Mouse (Mus musculus): Measurements from ENCODE around the gene Olfr350. TPM values are rescaled to one million over a fixed set of nuclear protein-coding genes. Genes with fewer than 3 reads are reported as not detected.

The Olfr350 gene
- polyA plus RNA-seq (2016; fragmentation: Nextera tagmentation; extraction: Ambion mirVana), result not detected in 2 replicates

- no peak for DNase-seq (ENCODE audit: low spot score)
- Histone ChIP-seq H3K27me3 (ENCODE audit: insufficient read depth, poor library complexity, severe bottlenecking) (no peaks in the 10 kb centered on the region), H3K4me1 (replicated peaks) (no peaks in the 10 kb centered on the region), H3K36me3 (no peaks in the 10 kb centered on the region), H3K4me3 (no peak within 1 kb of the TSS), H3K9me3 (peaks cover 51% of the 10 kb centered on the region), H3K27ac (no peak within 1 kb of the TSS)
- WGBS, result 89% methylated on average over 1 of the region's 1 CpGs
These were observed at the start of gene Olfr350 for GRCm38 (mm10) chr2:36846010-36846409. Gene Olfr350, plus strand, starts transcription at chr2:36846310.

- H3K4me3 ChIP-seq, result no peak within 1 kb of the TSS
- H3K4me1 ChIP-seq (replicated peaks), result no peaks in the 10 kb centered on the region
- H3K36me3 ChIP-seq, result no peaks in the 10 kb centered on the region
- peaks cover 49% of the 10 kb centered on the region for H3K9me3 ChIP-seq
- WGBS, result 85% methylated on average over 1 of the region's 1 CpGs
- H3K27me3 ChIP-seq (ENCODE audit: insufficient read depth, poor library complexity, severe bottlenecking), result no peaks in the 10 kb centered on the region
- no peak within 1 kb of the TSS for H3K27ac ChIP-seq
- DNase-seq (ENCODE audit: low spot score), result no peak
These were observed 29.2 kb upstream of the Olfr350 start, which contains the start of gene Olfr3 for GRCm38 (mm10) chr2:36816932-36817331. Gene Olfr3, minus strand, starts transcription at chr2:36817032.

- Histone ChIP-seq H3K4me1 (replicated peaks) (no peaks in the 10 kb centered on the region), H3K4me3 (no peak within 1 kb of the TSS), H3K36me3 (no peaks in the 10 kb centered on the region), H3K27ac (no peak within 1 kb of the TSS), H3K9me3 (peaks cover 38% of the 10 kb centered on the region), H3K27me3 (ENCODE audit: insufficient read depth, poor library complexity, severe bottlenecking) (no peaks in the 10 kb centered on the region)
- DNase-seq (ENCODE audit: low spot score), result no peak
- WGBS, result 83% methylated on average over 1 of the region's 1 CpGs
These were observed 16.4 kb downstream of the Olfr350 start, which contains the start of gene Olfr351 for GRCm38 (mm10) chr2:36862560-36862959. Gene Olfr351, minus strand, starts transcription at chr2:36862660.

- 76% methylated on average over 1 of the region's 1 CpGs for WGBS
- Histone ChIP-seq H3K27ac (no peak within 1 kb of the TSS), H3K9me3 (peaks cover 40% of the 10 kb centered on the region), H3K36me3 (no peaks in the 10 kb centered on the region), H3K27me3 (ENCODE audit: insufficient read depth, poor library complexity, severe bottlenecking) (no peaks in the 10 kb centered on the region), H3K4me3 (no peak within 1 kb of the TSS), H3K4me1 (replicated peaks) (no peaks in the 10 kb centered on the region)
- no peak for DNase-seq (ENCODE audit: low spot score)
These were observed 22.1 kb downstream of the Olfr350 start, which contains the start of gene Olfr352 for GRCm38 (mm10) chr2:36868160-36868559. Gene Olfr352, plus strand, starts transcription at chr2:36868460.

- no peak within 1 kb of the TSS for H3K4me3 ChIP-seq
- H3K9me3 ChIP-seq, result peaks cover 32% of the 10 kb centered on the region
- no peak within 1 kb of the TSS for H3K27ac ChIP-seq
- no peak for DNase-seq (ENCODE audit: low spot score)
- H3K27me3 ChIP-seq (ENCODE audit: insufficient read depth, poor library complexity, severe bottlenecking), result no peaks in the 10 kb centered on the region
- no peaks in the 10 kb centered on the region for H3K36me3 ChIP-seq
- no peaks in the 10 kb centered on the region for H3K4me1 ChIP-seq (replicated peaks)
These were observed 46.7 kb downstream of the Olfr350 start, which contains the start of gene Olfr353 for GRCm38 (mm10) chr2:36892836-36893235. Gene Olfr353, minus strand, starts transcription at chr2:36892936.

GRCm38 (mm10) chr2:36897114-36897513 lies 51.0 kb downstream of the Olfr350 start:
- no peaks in the 10 kb centered on the region for H3K27me3 ChIP-seq (ENCODE audit: insufficient read depth, poor library complexity, severe bottlenecking)
- no peak overlapping the region for H3K4me3 ChIP-seq
- H3K9me3 ChIP-seq, result peaks cover 40% of the 10 kb centered on the region
- no peak for DNase-seq (ENCODE audit: low spot score)
- H3K4me1 ChIP-seq (replicated peaks), result no peaks in the 10 kb centered on the region
- no peak overlapping the region for H3K27ac ChIP-seq
- no peaks in the 10 kb centered on the region for H3K36me3 ChIP-seq

Other genes with a start within 250 kb of the Olfr350 start
- not detected in 2 replicates for gene Olfr345, start 206.3 kb upstream of the Olfr350 start, polyA plus RNA-seq (2016; fragmentation: Nextera tagmentation; extraction: Ambion mirVana)
- not detected in 2 replicates for gene Olfr346, start 160.5 kb upstream of the Olfr350 start, polyA plus RNA-seq (2016; fragmentation: Nextera tagmentation; extraction: Ambion mirVana)
- not detected in 2 replicates for gene Olfr347, start 114.4 kb upstream of the Olfr350 start, polyA plus RNA-seq (2016; fragmentation: Nextera tagmentation; extraction: Ambion mirVana)
- not detected in 2 replicates for gene Olfr348, start 62.0 kb upstream of the Olfr350 start, polyA plus RNA-seq (2016; fragmentation: Nextera tagmentation; extraction: Ambion mirVana)
- gene Olfr50, start 55.8 kb upstream of the Olfr350 start, polyA plus RNA-seq (2016; fragmentation: Nextera tagmentation; extraction: Ambion mirVana), result not detected in 2 replicates
- gene Olfr3, start 29.3 kb upstream of the Olfr350 start, polyA plus RNA-seq (2016; fragmentation: Nextera tagmentation; extraction: Ambion mirVana), result not detected in 2 replicates
- not detected in 2 replicates for gene Olfr351, start 16.4 kb downstream of the Olfr350 start, polyA plus RNA-seq (2016; fragmentation: Nextera tagmentation; extraction: Ambion mirVana)
- gene Olfr352, start 22.1 kb downstream of the Olfr350 start, polyA plus RNA-seq (2016; fragmentation: Nextera tagmentation; extraction: Ambion mirVana), result not detected in 2 replicates
- not detected in 2 replicates for gene Olfr353, start 46.6 kb downstream of the Olfr350 start, polyA plus RNA-seq (2016; fragmentation: Nextera tagmentation; extraction: Ambion mirVana)
- gene Olfr354, start 59.4 kb downstream of the Olfr350 start, polyA plus RNA-seq (2016; fragmentation: Nextera tagmentation; extraction: Ambion mirVana), result not detected in 2 replicates
- gene Olfr355, start 82.6 kb downstream of the Olfr350 start, polyA plus RNA-seq (2016; fragmentation: Nextera tagmentation; extraction: Ambion mirVana), result not detected in 2 replicates
- gene Olfr356, start 90.8 kb downstream of the Olfr350 start, polyA plus RNA-seq (2016; fragmentation: Nextera tagmentation; extraction: Ambion mirVana), result not detected in 2 replicates
- not detected in 2 replicates for gene Olfr357, start 147.5 kb downstream of the Olfr350 start, polyA plus RNA-seq (2016; fragmentation: Nextera tagmentation; extraction: Ambion mirVana)
- gene Olfr358, start 163.0 kb downstream of the Olfr350 start, polyA plus RNA-seq (2016; fragmentation: Nextera tagmentation; extraction: Ambion mirVana), result not detected in 2 replicates
- not detected in 2 replicates for gene Olfr360, start 219.4 kb downstream of the Olfr350 start, polyA plus RNA-seq (2016; fragmentation: Nextera tagmentation; extraction: Ambion mirVana)
- not detected in 2 replicates for gene Olfr361, start 243.0 kb downstream of the Olfr350 start, polyA plus RNA-seq (2016; fragmentation: Nextera tagmentation; extraction: Ambion mirVana)

Data from hindbrain, embryonic 10.5 days (tissue).